Mouse (Mus musculus): ENCODE results near the gene Srebf1. TPM values are rescaled to one million over a fixed set of nuclear protein-coding genes. Genes with fewer than 3 reads are reported as not detected.

Gene Srebf1
- total RNA-seq, 4 experiments from 2014 or later = 35.4 to 57.5 (median 43.5) TPM

GRCm38 (mm10) chr11:60178506-60178905 lies 43.9 kb downstream of the Srebf1 start:
- DNase-seq (ENCODE audit: low spot score in 2 of 2) = no peak

- DNase-seq (ENCODE audit: low spot score in 2 of 2) = no peak
Observed at GRCm38 (mm10) chr11:60178005-60178404, 44.4 kb downstream of the Srebf1 start.

GRCm38 (mm10) chr11:60176975-60177657 lies 45.3 kb downstream of the Srebf1 start:
- no peak for DNase-seq (ENCODE audit: low spot score in 2 of 2)

GRCm38 (mm10) chr11:60176182-60176974 lies 46.0 kb downstream of the Srebf1 start:
- DNase-seq (ENCODE audit: low spot score in 2 of 2) = peak; percentile 57 to 78

GRCm38 (mm10) chr11:60175371-60176181 lies 46.8 kb downstream of the Srebf1 start:
- DNase-seq (ENCODE audit: low spot score in 2 of 2) = peak; percentile 67 to 83

- no peak for DNase-seq (ENCODE audit: low spot score in 2 of 2)
Observed at GRCm38 (mm10) chr11:60173606-60174184, 48.7 kb downstream of the Srebf1 start.

GRCm38 (mm10) chr11:60172074-60172473 lies 50.3 kb downstream of the Srebf1 start:
- no peak for DNase-seq (ENCODE audit: low spot score in 2 of 2)

GRCm38 (mm10) chr11:60168780-60169179 lies 53.6 kb downstream of the Srebf1 start:
- DNase-seq (ENCODE audit: low spot score in 2 of 2) = no peak

- DNase-seq (ENCODE audit: low spot score in 2 of 2) = no peak
Observed at GRCm38 (mm10) chr11:60165076-60165475, 57.3 kb downstream of the Srebf1 start.

GRCm38 (mm10) chr11:60164450-60164849 lies 57.9 kb downstream of the Srebf1 start:
- DNase-seq (ENCODE audit: low spot score in 2 of 2) = no peak

GRCm38 (mm10) chr11:60163362-60163761 lies 59.0 kb downstream of the Srebf1 start:
- DNase-seq (ENCODE audit: low spot score in 2 of 2) = no peak

- DNase-seq (ENCODE audit: low spot score in 2 of 2) = no peak
Observed at GRCm38 (mm10) chr11:60162547-60162946, 59.8 kb downstream of the Srebf1 start.

- DNase-seq (ENCODE audit: low spot score in 2 of 2) = no peak
Observed at GRCm38 (mm10) chr11:60161146-60161874, 61.1 kb downstream of the Srebf1 start.

GRCm38 (mm10) chr11:60160454-60161114 lies 61.8 kb downstream of the Srebf1 start:
- no peak for DNase-seq (ENCODE audit: low spot score in 2 of 2)

- no peak for DNase-seq (ENCODE audit: low spot score in 2 of 2)
Observed at GRCm38 (mm10) chr11:60159955-60160354, 62.4 kb downstream of the Srebf1 start.

- DNase-seq (ENCODE audit: low spot score in 2 of 2) = no peak
Observed at GRCm38 (mm10) chr11:60158271-60158670, 64.1 kb downstream of the Srebf1 start.

GRCm38 (mm10) chr11:60155690-60156089 lies 66.7 kb downstream of the Srebf1 start:
- DNase-seq (ENCODE audit: low spot score in 2 of 2) = no peak

GRCm38 (mm10) chr11:60153936-60154335 lies 68.4 kb downstream of the Srebf1 start:
- DNase-seq (ENCODE audit: low spot score in 2 of 2) = no peak

GRCm38 (mm10) chr11:60152339-60152738 lies 70.0 kb downstream of the Srebf1 start:
- DNase-seq (ENCODE audit: low spot score in 2 of 2) = no peak

- DNase-seq (ENCODE audit: low spot score in 2 of 2) = no peak
Observed at GRCm38 (mm10) chr11:60150677-60151076, 71.7 kb downstream of the Srebf1 start.

Data from gastrocnemius, adult 8-10 months (tissue).